Mouse (Mus musculus) right cerebral cortex, adult 18-20 months (tissue): ENCODE measurements around the gene Muc13.
A peak's percentile ranks its signal among the peaks of the same experiment; 100 is the strongest.

Experiments
- DNase-seq: peaks from one replicate; pipeline ENCODE4 v3.0.0; 2022; ENCODE audit warnings: mixed read lengths

Gene Muc13

GRCm38 (mm10) chr16:33829301-33829831, 35.5 kb downstream of the Muc13 start, which contains the start of gene Itgb5:
Gene Itgb5, plus strand, starts transcription at chr16:33829665.
- DNase-seq = peak; percentile 43

- no peak for DNase-seq
Observed at GRCm38 (mm10) chr16:33829842-33830511, 36.1 kb downstream of the Muc13 start.

- DNase-seq = no peak
Observed at GRCm38 (mm10) chr16:33830512-33831105, 36.8 kb downstream of the Muc13 start.

GRCm38 (mm10) chr16:33832057-33832456, 38.2 kb downstream of the Muc13 start:
- no peak for DNase-seq

- DNase-seq = no peak
Observed at GRCm38 (mm10) chr16:33832728-33833428, 39.0 kb downstream of the Muc13 start.

GRCm38 (mm10) chr16:33833429-33833753, 39.6 kb downstream of the Muc13 start:
- DNase-seq = no peak

- DNase-seq = no peak
Observed at GRCm38 (mm10) chr16:33833781-33834482, 40.1 kb downstream of the Muc13 start.

GRCm38 (mm10) chr16:33836676-33837075, 42.8 kb downstream of the Muc13 start:
- DNase-seq = no peak

GRCm38 (mm10) chr16:33837191-33837590, 43.4 kb downstream of the Muc13 start:
- no peak for DNase-seq

GRCm38 (mm10) chr16:33840616-33841015, 46.8 kb downstream of the Muc13 start:
- DNase-seq = no peak

GRCm38 (mm10) chr16:33842081-33842880, 48.4 kb downstream of the Muc13 start:
- DNase-seq = no peak

- DNase-seq = no peak
Observed at GRCm38 (mm10) chr16:33844150-33844611, 50.3 kb downstream of the Muc13 start.

GRCm38 (mm10) chr16:33844866-33845265, 51.0 kb downstream of the Muc13 start:
- no peak for DNase-seq

GRCm38 (mm10) chr16:33853271-33853670, 59.4 kb downstream of the Muc13 start:
- DNase-seq = no peak

- no peak for DNase-seq
Observed at GRCm38 (mm10) chr16:33858766-33859165, 64.9 kb downstream of the Muc13 start.

GRCm38 (mm10) chr16:33859380-33859779, 65.5 kb downstream of the Muc13 start:
- DNase-seq = no peak

- peak; percentile 89 for DNase-seq
Observed at GRCm38 (mm10) chr16:33859988-33860700, 66.3 kb downstream of the Muc13 start.

- DNase-seq = no peak
Observed at GRCm38 (mm10) chr16:33862406-33862805, 68.6 kb downstream of the Muc13 start.

- DNase-seq = no peak
Observed at GRCm38 (mm10) chr16:33863208-33863751, 69.4 kb downstream of the Muc13 start.
